Mouse (Mus musculus) left cerebral cortex, adult 11 months (tissue): Measurements from ENCODE around the gene Shisa2.
"Not testable (repeated sequence)": the region's sequence is repeated elsewhere in the genome, so short reads cannot be mapped to it uniquely, and the experiment has no call there.

Experiments used
- DNase-seq: peaks from one replicate; pipeline ENCODE4 v3.0.0; 2022; ENCODE audit warnings: low spot score

The Shisa2 gene

GRCm38 (mm10) chr14:59625158-59625805, at the start of gene Shisa2:
Gene Shisa2 (plus strand): TSS chr14:59625308.
- DNase-seq = peak; percentile 36

GRCm38 (mm10) chr14:59576385-59576784, 48.7 kb upstream of the Shisa2 start:
- no peak for DNase-seq

- DNase-seq = no peak
Measured at GRCm38 (mm10) chr14:59590614-59591013, 34.5 kb upstream of the Shisa2 start.

GRCm38 (mm10) chr14:59591901-59592300, 33.2 kb upstream of the Shisa2 start:
- no peak for DNase-seq

GRCm38 (mm10) chr14:59592593-59592992, 32.5 kb upstream of the Shisa2 start:
- no peak for DNase-seq

- no peak for DNase-seq
Measured at GRCm38 (mm10) chr14:59594988-59595387, 30.1 kb upstream of the Shisa2 start.

GRCm38 (mm10) chr14:59597398-59598259, 27.5 kb upstream of the Shisa2 start, which contains the start of gene Cdadc1:
Gene Cdadc1 (minus strand): TSS chr14:59597959.
- peak; percentile 90 for DNase-seq

- DNase-seq = no peak
Measured at GRCm38 (mm10) chr14:59598260-59598627, 26.9 kb upstream of the Shisa2 start.

GRCm38 (mm10) chr14:59604002-59604645, 21.0 kb upstream of the Shisa2 start:
- DNase-seq = no peak

- peak; percentile 44 for DNase-seq
Measured at GRCm38 (mm10) chr14:59605671-59606353, 19.3 kb upstream of the Shisa2 start.

- DNase-seq = no peak
Measured at GRCm38 (mm10) chr14:59607021-59607420, 18.1 kb upstream of the Shisa2 start.

GRCm38 (mm10) chr14:59612920-59613625, 12.0 kb upstream of the Shisa2 start:
- no peak for DNase-seq

- not testable (repeated sequence) for DNase-seq
Measured at GRCm38 (mm10) chr14:59614149-59614548, 11.0 kb upstream of the Shisa2 start.

- DNase-seq = no peak
Measured at GRCm38 (mm10) chr14:59616802-59617201, 8.3 kb upstream of the Shisa2 start.

- no peak for DNase-seq
Measured at GRCm38 (mm10) chr14:59624326-59624885, 702 bp upstream of the Shisa2 start.

GRCm38 (mm10) chr14:59625806-59626364, 777 bp downstream of the Shisa2 start:
- DNase-seq = no peak

- no peak for DNase-seq
Measured at GRCm38 (mm10) chr14:59626711-59627110, 1.6 kb downstream of the Shisa2 start.

GRCm38 (mm10) chr14:59627142-59627680, 2.1 kb downstream of the Shisa2 start:
- no peak for DNase-seq

- DNase-seq = no peak
Measured at GRCm38 (mm10) chr14:59627823-59628222, 2.7 kb downstream of the Shisa2 start.

- no peak for DNase-seq
Measured at GRCm38 (mm10) chr14:59629308-59629707, 4.2 kb downstream of the Shisa2 start.

- no peak for DNase-seq
Measured at GRCm38 (mm10) chr14:59630096-59630495, 5.0 kb downstream of the Shisa2 start.
